Mouse (Mus musculus) intestine, postnatal 0 days (tissue): Measurements from ENCODE around the gene Cdkl4. TPM values are rescaled to one million over a fixed set of nuclear protein-coding genes. Genes with fewer than 3 reads are reported as not detected.
"Not testable (repeated sequence)": the region's sequence is repeated elsewhere in the genome, so short reads cannot be mapped to it uniquely, and the experiment has no call there.

Experiments
- ATAC-seq: fragments of 200-750 bp; cut with Nextera tagmentation; 2 replicates; pipeline ENCODE4 v1.8.0; 2017; ENCODE audit warnings: mild to moderate bottlenecking, moderate TSS enrichment, moderate library complexity
- H3K27ac ChIP-seq: fragments of 300-500 bp; sonication (generic); 2 replicates; pipeline ENCODE4 v1.5.1; 2014; ENCODE audit warnings: mild to moderate bottlenecking, low read depth, low read length, moderate library complexity
- H3K27me3 ChIP-seq: fragments of 300-500 bp; sonication (generic); replicated peaks from 2 replicates; pipeline ENCODE4 v1.6.1; 2014; ENCODE audit warnings: low read length, mixed read lengths; ENCODE audit not compliant: control insufficient read depth, insufficient read depth
- H3K36me3 ChIP-seq: fragments of 300-500 bp; sonication (generic); 2 replicates; pipeline ENCODE4 v1.6.1; 2014; ENCODE audit warnings: mild to moderate bottlenecking, moderate library complexity; ENCODE audit not compliant: control insufficient read depth, insufficient read depth
- H3K4me1 ChIP-seq: fragments of 300-500 bp; sonication (generic); replicated peaks from 2 replicates; pipeline ENCODE4 v1.6.1; 2014; ENCODE audit warnings: antibody characterized with exemption, low read length, mixed read lengths; ENCODE audit not compliant: control insufficient read depth, insufficient read depth
- H3K4me2 ChIP-seq: fragments of 300-500 bp; sonication (generic); replicated peaks from 2 replicates; pipeline ENCODE4 v1.6.1; 2014; ENCODE audit warnings: low read depth, mild to moderate bottlenecking, moderate library complexity
- H3K4me3 ChIP-seq: fragments of 300-500 bp; sonication (generic); 2 replicates; pipeline ENCODE4 v1.5.1; 2014; ENCODE audit warnings: low read depth, low read length
- H3K9ac ChIP-seq: fragments of 300-500 bp; sonication (generic); 2 replicates; pipeline ENCODE4 v1.6.1; 2014; ENCODE audit warnings: mild to moderate bottlenecking, low read depth, low read length
- H3K9me3 ChIP-seq: fragments of 300-500 bp; sonication (generic); 2 replicates; pipeline ENCODE4 v1.6.1; 2016; ENCODE audit warnings: mixed run types; ENCODE audit not compliant: control insufficient read depth
- CTCF ChIP-seq: sonication (generic); IDR thresholded peaks from 2 replicates; pipeline ENCODE4 v1.5.1; 2016; ENCODE audit warnings: low read depth, mild to moderate bottlenecking, control low read depth, antibody characterized with exemption, moderate library complexity
- WGBS: fragments of 180-500 bp; shearing (Covaris S2); extraction: QIAGEN DNeasy Blood & Tissue Kit; methylation state at CpG from one replicate; pipeline ENCODE4 v1.1.7; 2014; 5-methylcytosine and 5-hydroxymethylcytosine counted together
- polyA plus RNA-seq: library from polyadenylated mRNA; unstranded; fragments of >200 nt; fragmentation: Nextera tagmentation; extraction: Ambion mirVana; gene quantifications from 2 replicates; pipeline ENCODE4 v1.2.1, GENCODE M21; 2015

Cdkl4 gene
- polyA plus RNA-seq, 1 experiment from 2014 or later: 0.12 TPM

GRCm38 (mm10) chr17:80550981-80551380 lies 26.6 kb downstream of the Cdkl4 start:
- no peak overlapping the region for H3K4me2 ChIP-seq
- no peak overlapping the region for H3K9ac ChIP-seq
- no peaks in the 10 kb centered on the region for H3K4me1 ChIP-seq
- no peak overlapping the region for H3K4me3 ChIP-seq
- H3K27ac ChIP-seq: no peak overlapping the region
- no peaks in the 10 kb centered on the region for H3K9me3 ChIP-seq
- no peak for ATAC-seq
- no peak for TF ChIP-seq CTCF
- no peaks in the 10 kb centered on the region for H3K27me3 ChIP-seq
- no peaks in the 10 kb centered on the region for H3K36me3 ChIP-seq
- 86% methylated on average over 15 of the region's 15 CpGs for WGBS

- no peak for TF ChIP-seq CTCF
- WGBS: 91% methylated on average over 2 of the region's 2 CpGs
- no peaks in the 10 kb centered on the region for H3K9me3 ChIP-seq
- H3K9ac ChIP-seq: no peak overlapping the region
- H3K27me3 ChIP-seq: no peaks in the 10 kb centered on the region
- no peak for ATAC-seq
- H3K27ac ChIP-seq: no peak overlapping the region
- H3K4me3 ChIP-seq: no peak overlapping the region
- H3K4me2 ChIP-seq: no peak overlapping the region
- H3K36me3 ChIP-seq: no peaks in the 10 kb centered on the region
- H3K4me1 ChIP-seq: no peaks in the 10 kb centered on the region
Observed at GRCm38 (mm10) chr17:80546846-80547245, 30.8 kb downstream of the Cdkl4 start.

DNA sequence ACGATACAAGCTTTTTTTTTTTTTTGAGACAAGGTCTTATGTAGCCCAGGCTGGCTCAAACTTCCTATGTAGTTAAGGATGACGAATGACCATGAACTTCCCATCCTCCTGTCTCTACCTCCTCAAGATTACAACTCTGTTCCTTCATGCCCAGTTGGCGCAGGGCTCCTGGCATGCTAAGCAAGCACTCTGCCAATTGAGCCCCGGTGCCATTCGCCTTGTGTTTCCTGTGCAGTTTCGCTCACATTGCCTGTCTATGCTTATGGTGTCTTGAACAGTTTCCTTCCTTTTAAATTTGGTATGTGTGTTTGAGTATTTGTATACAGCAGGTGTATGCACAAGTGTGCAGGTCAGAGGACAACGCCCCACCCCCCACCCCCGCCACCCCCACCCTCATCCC lies 31.4 kb downstream of the Cdkl4 start:
- Histone ChIP-seq H3K36me3 (no peaks in the 10 kb centered on the region), H3K27me3 (no peaks in the 10 kb centered on the region), H3K27ac (no peak overlapping the region), H3K9me3 (no peaks in the 10 kb centered on the region), H3K4me3 (no peak overlapping the region), H3K9ac (no peak overlapping the region), H3K4me2 (no peak overlapping the region), H3K4me1 (no peaks in the 10 kb centered on the region)
- TF ChIP-seq CTCF: no peak
- WGBS: 88% methylated on average over 8 of the region's 8 CpGs
- no peak for ATAC-seq

- Histone ChIP-seq H3K27me3 (no peaks in the 10 kb centered on the region), H3K27ac (no peak overlapping the region), H3K4me1 (no peaks in the 10 kb centered on the region), H3K9ac (no peak overlapping the region), H3K9me3 (no peaks in the 10 kb centered on the region), H3K4me3 (no peak overlapping the region), H3K4me2 (no peak overlapping the region), H3K36me3 (no peaks in the 10 kb centered on the region)
- no peak for TF ChIP-seq CTCF
- ATAC-seq: no peak
- WGBS: 89% methylated on average over 20 of the region's 20 CpGs
Observed at GRCm38 (mm10) chr17:80543646-80544045, 34.0 kb downstream of the Cdkl4 start.

DNA sequence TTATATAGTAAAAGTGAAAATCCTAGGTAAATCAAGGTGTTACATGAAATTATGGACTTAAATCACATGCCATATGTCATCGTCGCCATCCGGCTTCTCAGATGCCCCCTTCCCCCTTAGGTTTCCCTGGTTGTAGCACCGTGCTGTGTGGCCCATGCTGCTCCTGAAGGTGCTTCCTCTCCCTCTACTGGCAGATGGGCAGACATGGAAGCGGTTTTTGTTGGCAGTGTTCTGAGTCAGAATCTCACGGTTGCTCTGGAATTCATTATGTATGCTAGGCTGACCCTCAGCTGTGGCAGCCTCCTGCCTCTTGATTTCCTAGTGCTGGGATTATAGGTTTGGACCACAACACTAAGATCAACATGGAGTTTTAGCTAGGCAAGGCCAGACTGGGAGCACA lies 40.5 kb downstream of the Cdkl4 start:
- no peaks in the 10 kb centered on the region for H3K36me3 ChIP-seq
- peak; percentile 52 for TF ChIP-seq CTCF
- H3K4me2 ChIP-seq: no peak overlapping the region
- 69% methylated on average over 6 of the region's 6 CpGs for WGBS
- H3K9ac ChIP-seq: no peak overlapping the region
- H3K9me3 ChIP-seq: no peaks in the 10 kb centered on the region
- H3K27ac ChIP-seq: no peak overlapping the region
- no peak overlapping the region for H3K4me3 ChIP-seq
- no peak for ATAC-seq
- H3K27me3 ChIP-seq: no peaks in the 10 kb centered on the region
- no peaks in the 10 kb centered on the region for H3K4me1 ChIP-seq

DNA sequence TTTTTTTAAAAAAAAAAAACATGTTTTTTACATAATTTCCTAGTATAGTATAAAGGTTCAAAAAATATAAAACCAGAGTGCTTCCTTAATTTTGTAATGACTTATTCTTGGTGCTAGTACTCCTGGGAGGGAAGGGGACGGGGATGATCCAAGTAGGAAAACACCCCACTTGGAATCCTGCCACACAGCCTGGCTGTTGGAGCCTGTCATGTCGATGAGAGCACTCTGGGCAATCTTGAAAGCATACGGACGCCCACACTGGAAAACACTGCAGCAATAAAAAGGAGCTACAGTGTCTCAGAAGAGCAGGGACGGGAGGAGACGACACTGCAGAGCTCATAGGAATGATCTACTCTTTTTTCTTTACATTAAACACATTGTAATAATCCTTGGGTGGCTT lies 42.0 kb downstream of the Cdkl4 start:
- WGBS: 62% methylated on average over 6 of the region's 6 CpGs
- Histone ChIP-seq H3K9ac (no peak overlapping the region), H3K9me3 (no peaks in the 10 kb centered on the region), H3K4me1 (no peaks in the 10 kb centered on the region), H3K4me2 (no peak overlapping the region), H3K4me3 (no peak overlapping the region), H3K36me3 (no peaks in the 10 kb centered on the region), H3K27me3 (no peaks in the 10 kb centered on the region), H3K27ac (no peak overlapping the region)
- no peak for TF ChIP-seq CTCF
- ATAC-seq: no peak

DNA sequence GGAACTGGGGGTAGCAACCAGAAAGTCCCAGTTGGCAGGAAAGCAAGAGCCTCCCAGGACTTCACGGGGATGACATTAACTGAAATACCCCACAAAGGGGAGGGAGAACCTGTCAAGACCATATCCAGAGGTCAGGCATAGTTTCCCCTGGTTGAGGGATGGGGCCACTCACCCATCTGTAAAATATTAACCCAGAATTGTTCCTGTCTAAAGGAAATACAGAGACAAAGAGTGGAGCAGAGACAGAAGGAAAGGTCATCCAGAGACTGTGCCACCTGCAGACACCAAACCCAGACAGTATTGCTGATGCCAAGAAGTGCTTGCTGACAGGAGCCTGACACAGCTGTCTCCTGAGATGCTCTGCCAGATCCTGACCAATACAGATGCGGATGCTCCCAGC lies 46.3 kb downstream of the Cdkl4 start:
- not testable (repeated sequence) for H3K4me2 ChIP-seq, ATAC-seq, H3K4me1 ChIP-seq, H3K9me3 ChIP-seq, H3K36me3 ChIP-seq, H3K27me3 ChIP-seq, H3K27ac ChIP-seq, H3K9ac ChIP-seq, H3K4me3 ChIP-seq
- 34% methylated on average over 2 of the region's 2 CpGs for WGBS
